Mouse (Mus musculus) bone marrow macrophage, adult 2 months (primary cell): ENCODE results near the gene C1s2.

ENCODE experiments used
- CTCF ChIP-seq: IDR thresholded peaks from 2 replicates; pipeline ENCODE4 v1.5.1; 2012; ENCODE audit warnings: low read depth, mild to moderate bottlenecking, low read length, moderate library complexity
- POLR2A ChIP-seq: IDR thresholded peaks from 2 replicates; pipeline ENCODE4 v1.6.1; 2012; ENCODE audit warnings: mild to moderate bottlenecking, low read depth, low read length, borderline replicate concordance

DNA sequence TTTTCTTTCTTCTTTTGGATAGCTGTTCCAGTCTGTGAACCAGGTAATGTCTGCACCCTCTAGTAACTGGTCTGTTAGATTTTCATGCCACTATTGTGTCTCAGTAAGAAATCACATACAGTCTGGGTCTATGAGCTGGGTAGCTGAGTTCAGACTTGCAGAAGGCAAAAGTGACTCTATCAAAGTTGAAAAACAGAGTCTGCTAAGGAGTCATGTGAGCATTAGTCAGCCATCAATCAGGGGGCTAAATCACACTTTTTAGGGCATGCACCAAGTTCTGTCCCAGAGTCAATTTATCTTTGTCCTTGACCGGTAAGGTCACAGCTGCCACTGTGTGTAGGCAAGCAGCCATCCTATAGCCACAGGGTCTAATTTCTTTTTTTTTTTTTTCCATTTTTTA lies 53.7 kb downstream of the C1s2 start:
- TF ChIP-seq CTCF (no peak), POLR2A (no peak)
